Mouse (Mus musculus) MEL (cell line): ENCODE results near the gene Arl15.

Experiments used
- BHLHE40 ChIP-seq: IDR thresholded peaks from 2 replicates; pipeline ENCODE4 v1.6.1; 2012; ENCODE audit warnings: low read depth, mild to moderate bottlenecking, inconsistent platforms, low read length, improper control_type of control experiment, borderline replicate concordance
- CTCF ChIP-seq, 3 experiments: IDR thresholded peaks in 2 of 3; conservative IDR thresholded peaks in 1 of 3; 2 replicates each; pipeline ENCODE4 v1.5.1; 2011 to 2012; ENCODE audit warnings: low read length in 3 of 3, low read depth in 2 of 3, mild to moderate bottlenecking in 2 of 3, improper control_type of control experiment in 1 of 3, inconsistent platforms in 1 of 3, mixed read lengths in 1 of 3, moderate library complexity in 1 of 3; ENCODE audit not compliant: control insufficient read depth in 1 of 3, insufficient read depth in 1 of 3, poor library complexity in 1 of 3, severe bottlenecking in 1 of 3
- E2F4 ChIP-seq: IDR thresholded peaks from 2 replicates; pipeline ENCODE4 v1.6.1; 2011; ENCODE audit warnings: low read depth, low read length, improper control_type of control experiment, borderline replicate concordance
- KAT2A ChIP-seq: conservative IDR thresholded peaks from 2 replicates; pipeline ENCODE4 v1.6.1; 2012; ENCODE audit warnings: low read depth, low read length, improper control_type of control experiment, inconsistent platforms
- MAFK ChIP-seq: IDR thresholded peaks from 2 replicates; pipeline ENCODE4 v1.6.1; 2011; ENCODE audit warnings: low read depth, mild to moderate bottlenecking, low read length, improper control_type of control experiment, borderline replicate concordance
- POLR2A ChIP-seq, 2 experiments: IDR thresholded peaks; 2 replicates each; pipeline ENCODE4 v1.6.1; 2011 to 2012; ENCODE audit warnings: low read length in 2 of 2, mild to moderate bottlenecking in 2 of 2, control low read depth in 1 of 2, improper control_type of control experiment in 1 of 2, low read depth in 1 of 2, moderate library complexity in 1 of 2; ENCODE audit not compliant: control insufficient read depth in 1 of 2, insufficient read depth in 1 of 2, poor library complexity in 1 of 2
- RCOR1 ChIP-seq: IDR thresholded peaks from 2 replicates; pipeline ENCODE4 v1.6.1; 2012; ENCODE audit warnings: low read depth, mild to moderate bottlenecking, inconsistent platforms, low read length, improper control_type of control experiment
- SIN3A ChIP-seq: IDR thresholded peaks from 2 replicates; pipeline ENCODE4 v1.6.1; 2012; ENCODE audit warnings: low read length, improper control_type of control experiment, inconsistent platforms
- ZC3H11A ChIP-seq: IDR thresholded peaks from 2 replicates; pipeline ENCODE4 v1.6.1; 2012; ENCODE audit warnings: low read depth, mild to moderate bottlenecking, inconsistent platforms, low read length, improper control_type of control experiment
- ZKSCAN1 ChIP-seq: IDR thresholded peaks from 2 replicates; pipeline ENCODE4 v1.6.1; 2012; ENCODE audit warnings: low read depth, mild to moderate bottlenecking, inconsistent platforms, low read length, improper control_type of control experiment, moderate library complexity

DNA sequence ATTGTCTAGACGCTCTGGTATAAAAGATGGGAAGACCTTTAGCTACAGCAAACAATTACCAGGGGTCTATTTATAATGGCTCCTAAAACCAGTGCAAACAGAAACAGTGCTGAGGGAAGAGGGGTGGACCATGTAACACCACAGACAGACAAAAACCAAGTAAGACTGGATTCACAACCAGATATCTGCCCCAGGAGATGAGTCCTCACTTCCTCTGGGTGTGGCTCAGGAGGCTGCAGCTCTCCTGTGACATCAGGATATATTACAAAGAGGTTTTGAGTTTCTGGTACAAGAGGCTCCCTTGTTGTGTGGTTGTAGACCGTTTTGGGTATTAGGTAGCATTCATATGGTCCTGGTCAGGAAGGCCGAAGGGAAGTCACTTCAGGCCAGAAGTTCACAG lies 36.5 kb downstream of the Arl15 start:
- TF ChIP-seq POLR2A (IDR thresholded peaks at IDR 0.05; ENCODE audit: control insufficient read depth in 1 of 2, insufficient read depth in 1 of 2, low read depth in 1 of 2, low read length in 2 of 2, poor library complexity in 1 of 2) (0 out of 4 replicates have a peak, but pooled peaks of 1 of the 2 experiments have one; percentile 19), E2F4 (no peak), ZC3H11A (no peak), CTCF (IDR thresholded peaks at IDR 0.05 in 2 of 3, conservative IDR thresholded peaks at IDR 0.05 in 1 of 3; ENCODE audit: control insufficient read depth in 1 of 3, insufficient read depth in 1 of 3, low read depth in 2 of 3, low read length in 3 of 3, poor library complexity in 1 of 3, severe bottlenecking in 1 of 3) (no peak), KAT2A (no peak), BHLHE40 (no peak), SIN3A (no peak), RCOR1 (no peak; the same call in 1 of the 2 replicates), ZKSCAN1 (no peak), MAFK (no peak)
